Mouse (Mus musculus): Measurements from ENCODE around the gene Phf5a.
"Not testable (repeated sequence)": the region's sequence is repeated elsewhere in the genome, so short reads cannot be mapped to it uniquely, and the experiment has no call there.

DNA sequence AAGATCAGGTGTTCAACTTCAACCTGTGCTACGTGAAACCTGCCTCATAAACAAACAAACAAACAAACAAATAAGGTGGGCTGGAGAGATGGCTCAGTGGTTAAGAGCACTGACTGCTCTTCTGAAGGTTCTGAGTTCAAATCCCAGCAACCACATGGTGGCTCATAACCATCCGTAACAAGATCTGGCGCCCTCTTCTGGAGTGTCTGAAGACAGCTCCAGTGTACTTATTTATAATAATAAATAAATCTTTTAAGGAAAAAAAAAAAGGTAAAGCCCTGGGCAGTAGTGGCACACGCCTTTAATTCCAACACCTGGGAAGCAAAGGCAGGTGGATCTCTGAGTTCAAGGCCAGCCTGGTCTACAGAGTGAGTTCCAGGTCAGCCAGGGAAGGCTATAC, 37.1 kb upstream of the Phf5a start:
- peak; percentile 28 for TF ChIP-seq CTCF (conservative IDR thresholded peaks at IDR 0.05; ENCODE audit: low read length)
- not testable (repeated sequence) for TF ChIP-seq POU5F1, NANOG (IDR thresholded peaks at IDR 0.05; ENCODE audit: borderline replicate concordance, low read length)
